ENCODE assay signal across 30 mouse cellular contexts in the genomic region with DNA sequence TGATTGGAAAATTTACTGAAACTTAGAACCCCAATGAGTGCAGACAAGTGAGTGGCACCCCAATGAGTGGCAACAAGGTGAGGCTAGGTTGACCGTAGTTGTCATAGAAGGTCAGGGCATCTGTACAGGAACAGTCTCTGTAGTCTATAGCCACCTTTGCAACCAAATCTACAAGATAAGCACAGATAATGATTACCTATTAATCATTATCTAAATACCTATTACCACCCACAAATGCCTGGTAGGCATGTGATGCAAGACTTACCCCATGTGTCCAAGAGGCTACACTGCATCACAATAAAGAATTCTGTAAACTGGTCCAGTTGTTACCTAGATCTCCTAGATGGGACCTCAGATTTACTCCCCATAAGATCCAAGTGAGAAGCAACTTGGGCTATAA.
"Had no signal": no experiment of that assay in that cellular context is flagged by ENCODE, and none has a peak within 500 bp of the region (broad histone marks: within the 10 kb centered on the region; RNA-seq: fewer than 3 reads in every experiment).

No protein-coding gene starts in this region.

- ATAC-seq: lung, postnatal 0 days; midbrain, embryonic 13.5 days; midbrain, embryonic 15.5 days; midbrain, embryonic 16.5 days had no signal

- H3K27ac ChIP-seq: left cerebral cortex, adult 2 months; limb, embryonic 10.5 days; limb, embryonic 12.5 days; limb, embryonic 13.5 days; limb, embryonic 15.5 days; liver, embryonic 13.5 days; liver, embryonic 14.5 days; liver, embryonic 15.5 days; lung, embryonic 15.5 days; macrophage; midbrain, embryonic 10.5 days; midbrain, embryonic 12.5 days; midbrain, embryonic 13.5 days; midbrain, embryonic 15.5 days; neural tube, embryonic 12.5 days had no signal

- H3K4me3 ChIP-seq: left cerebral cortex, adult 2 months; limb, embryonic 10.5 days; limb, embryonic 12.5 days; limb, embryonic 13.5 days; limb, embryonic 15.5 days; liver, embryonic 13.5 days; liver, embryonic 15.5 days; lung, embryonic 15.5 days; megakaryocyte, embryonic 14.5 days; midbrain, embryonic 10.5 days; midbrain, embryonic 12.5 days; midbrain, embryonic 13.5 days; midbrain, embryonic 15.5 days; myocyte; neural tube, embryonic 12.5 days had no signal

- DNase-seq: left cerebral cortex, postnatal 4 days; liver, embryonic 13.5 days; lung, adult 18-20 months; lung, adult 2 months; lung, embryonic 14.5 days; lung, postnatal 10 days; lung, postnatal 14 days; lung, postnatal 36 days; lung, postnatal 4 days; midbrain, embryonic 14.5 days had no signal

- H3K4me2 ChIP-seq: limb, embryonic 12.5 days; limb, embryonic 13.5 days; limb, embryonic 15.5 days; liver, embryonic 11.5 days; liver, embryonic 13.5 days; liver, embryonic 15.5 days; lung, embryonic 14.5 days; lung, embryonic 15.5 days; midbrain, embryonic 11.5 days; midbrain, embryonic 12.5 days; midbrain, embryonic 13.5 days; midbrain, embryonic 15.5 days; neural tube, embryonic 12.5 days had no signal

- H3K36me3 ChIP-seq: limb, embryonic 10.5 days; limb, embryonic 12.5 days; limb, embryonic 13.5 days; limb, embryonic 15.5 days; liver, embryonic 13.5 days; liver, embryonic 15.5 days; lung, embryonic 15.5 days; midbrain, embryonic 10.5 days; midbrain, embryonic 12.5 days; midbrain, embryonic 13.5 days; midbrain, embryonic 15.5 days; neural tube, embryonic 12.5 days had no signal

- H3K4me1 ChIP-seq: limb, embryonic 10.5 days; limb, embryonic 12.5 days; limb, embryonic 13.5 days; limb, embryonic 15.5 days; liver, embryonic 13.5 days; liver, embryonic 15.5 days; lung, embryonic 15.5 days; megakaryocyte, embryonic 14.5 days; midbrain, embryonic 10.5 days; midbrain, embryonic 12.5 days; midbrain, embryonic 13.5 days; midbrain, embryonic 15.5 days; neural tube, embryonic 12.5 days had no signal

- H3K9ac ChIP-seq: limb, embryonic 12.5 days; limb, embryonic 13.5 days; limb, embryonic 15.5 days; liver, embryonic 13.5 days; liver, embryonic 14.5 days; liver, embryonic 15.5 days; lung, embryonic 14.5 days; lung, embryonic 15.5 days; midbrain, embryonic 12.5 days; midbrain, embryonic 13.5 days; midbrain, embryonic 15.5 days; neural tube, embryonic 12.5 days had no signal

- H3K27me3 ChIP-seq: limb, embryonic 12.5 days; limb, embryonic 13.5 days; limb, embryonic 15.5 days; liver, embryonic 13.5 days; liver, embryonic 15.5 days; lung, embryonic 15.5 days; megakaryocyte, embryonic 14.5 days; midbrain, embryonic 12.5 days; midbrain, embryonic 13.5 days; midbrain, embryonic 15.5 days; neural tube, embryonic 12.5 days had no signal

- H3K9me3 ChIP-seq: limb, embryonic 10.5 days; limb, embryonic 12.5 days; limb, embryonic 13.5 days; limb, embryonic 15.5 days; liver, embryonic 13.5 days; liver, embryonic 15.5 days; lung, embryonic 15.5 days; megakaryocyte, embryonic 14.5 days; midbrain, embryonic 10.5 days; midbrain, embryonic 12.5 days; midbrain, embryonic 13.5 days; midbrain, embryonic 15.5 days; neural tube, embryonic 12.5 days had no signal
